Comparison of ENCODE assay signal across 16 mouse cellular contexts in the genomic region with DNA sequence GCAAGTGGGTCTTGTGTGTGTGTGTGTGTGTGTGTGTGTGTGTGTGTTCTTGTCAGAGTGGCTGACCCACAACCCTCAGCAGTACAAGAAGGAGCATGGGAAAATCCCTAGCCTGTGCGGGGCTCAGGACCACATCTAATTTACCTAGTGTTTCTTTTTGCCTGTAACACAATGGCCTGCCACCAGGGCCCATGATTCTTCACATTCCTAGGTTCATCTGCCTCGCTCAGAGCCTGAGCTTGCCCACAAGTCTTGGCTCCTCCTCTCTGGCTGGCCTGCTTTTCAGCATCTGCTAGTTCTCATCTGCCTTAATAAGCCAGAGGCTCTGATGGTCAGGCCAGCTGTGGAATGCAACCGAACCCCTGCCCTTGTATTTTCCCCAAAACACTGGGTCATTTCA. TPM values are rescaled to one million over a fixed set of nuclear protein-coding genes. Genes with fewer than 3 reads are reported as not detected.
DNase-seq lines count a peak whose midpoint lies in the region; ATAC-seq lines count a peak whose summit lies in the region.
"Had no signal": no experiment of that assay in that cellular context is flagged by ENCODE, and none has a peak within 500 bp of the region (broad histone marks: within the 10 kb centered on the region; RNA-seq: fewer than 3 reads in every experiment).

No protein-coding gene starts in this region.

- 0 out of 2 replicates have a peak, but pooled peaks have one; percentile 3 for ATAC-seq in kidney, embryonic 16.5 days (ENCODE audit: low FRiP score, low TSS enrichment)
- 0 out of 2 replicates have a peak, but pooled peaks have one; percentile 34 for ATAC-seq in megakaryocyte progenitor cell, adult 5-6 weeks (replicated peaks; ENCODE audit: poor library complexity)

- H3K27me3 ChIP-seq in kidney, embryonic 16.5 days (ENCODE audit: insufficient read depth, low read length), result no peaks in the 10 kb centered on the region

- peaks cover 61% of the 10 kb centered on the region for H3K4me1 ChIP-seq in kidney, embryonic 16.5 days (ENCODE audit: insufficient read depth, low read length)

- H3K4me3 ChIP-seq in kidney, embryonic 16.5 days (ENCODE audit: low read length), result no peak overlapping the region
- H3K4me3 ChIP-seq: erythroblast, embryonic 14.5 days; limb, embryonic 13.5 days had no signal

- no peak overlapping the region for H3K4me2 ChIP-seq in kidney, embryonic 16.5 days (replicated peaks; ENCODE audit: low read depth, low read length)
- H3K4me2 ChIP-seq: limb, embryonic 13.5 days had no signal

- DNase-seq in kidney, adult 11 months, result no peak
- peak; percentile 83 for DNase-seq in ES-CJ7 (ENCODE audit: low read depth, low spot score)
- DNase-seq in embryo, embryonic 9.5 days (ENCODE audit: extremely low spot score), result peak; percentile 47
- DNase-seq in ovary, postnatal 14 days (ENCODE audit: low spot score), result no peak
- DNase-seq in cerebellum, postnatal 10 days, result no peak
- DNase-seq in left cerebral cortex, postnatal 36 days (ENCODE audit: low spot score in 2 of 2), result no peak
- DNase-seq: adrenal gland, postnatal 14 days; cerebellum, adult 11-12 months had no signal

- intact Hi-C loops in left cerebral cortex, postnatal 36 days (cut with DNase I), result loop anchor here (10.0 kb wide), 1 partner anchor 126 kb away; a partner anchor contains a TSS

- H3K27ac ChIP-seq in kidney, embryonic 16.5 days (ENCODE audit: low read length), result peak overlapping the region; percentile 35; the same call in 1 of the 2 replicates
- H3K27ac ChIP-seq: limb, embryonic 13.5 days; macrophage had no signal

- no peaks in the 10 kb centered on the region for H3K36me3 ChIP-seq in kidney, embryonic 16.5 days (ENCODE audit: insufficient read depth, low read length)
- H3K36me3 ChIP-seq: limb, embryonic 13.5 days had no signal

- 55% methylated on average over 3 of the region's 3 CpGs for WGBS in kidney, embryonic 16.5 days

- peaks cover 6% of the 10 kb centered on the region; the same call in 1 of the 2 replicates for H3K9me3 ChIP-seq in kidney, embryonic 16.5 days (ENCODE audit: low read length)
- H3K9me3 ChIP-seq: limb, embryonic 13.5 days had no signal

- H3K9ac ChIP-seq in kidney, embryonic 16.5 days (replicated peaks; ENCODE audit: low read length), result no peak overlapping the region
- H3K9ac ChIP-seq: limb, embryonic 13.5 days had no signal

RNA-seq across cellular contexts. Expression of a gene that starts 19.5 kb away (rescaled TPM):
- polyA plus RNA-seq in kidney, embryonic 16.5 days (2015; fragmentation: Nextera tagmentation; extraction: Ambion mirVana), result 1.1 TPM in 2 replicates
- total RNA-seq in megakaryocyte progenitor cell, adult 5-6 weeks (2015), result not detected in 2 replicates
- not detected in 2 replicates for total RNA-seq in megakaryocyte progenitor cell, adult 5-6 weeks (2017)
- not detected for total RNA-seq in left cerebral cortex, postnatal 36 days (2021)
- total RNA-seq: adrenal gland, postnatal 14 days; layer of hippocampus, adult 18-20 months; MEL had no signal
- polyA plus RNA-seq: erythroblast, embryonic 14.5 days; heart, postnatal 0 days; macrophage had no signal

RNA-seq across cellular contexts. Expression of a gene that starts 23.8 kb away (rescaled TPM):
- 25.5 and 25.8 TPM in 2 replicates for polyA plus RNA-seq in kidney, embryonic 16.5 days (2015; fragmentation: Nextera tagmentation; extraction: Ambion mirVana)
- 1.1 TPM in 1 of 2 replicates, not detected in the other for total RNA-seq in megakaryocyte progenitor cell, adult 5-6 weeks (2015)
- total RNA-seq in megakaryocyte progenitor cell, adult 5-6 weeks (2017), result 0.03 TPM in 1 of 2 replicates, not detected in the other
- 10 to 100 TPM; 15.2 to 16.2 TPM for total RNA-seq in left cerebral cortex, postnatal 36 days (2021)
- total RNA-seq: MEL had no signal

RNA-seq across cellular contexts. Expression of a gene that starts 45.7 kb away (rescaled TPM):
- polyA plus RNA-seq in kidney, embryonic 16.5 days (2015; fragmentation: Nextera tagmentation; extraction: Ambion mirVana), result 0.08 TPM in 1 of 2 replicates, not detected in the other
- not detected in 2 replicates for total RNA-seq in megakaryocyte progenitor cell, adult 5-6 weeks (2015)
- total RNA-seq in megakaryocyte progenitor cell, adult 5-6 weeks (2017), result not detected in 2 replicates
- not detected for total RNA-seq in left cerebral cortex, postnatal 36 days (2021)
- total RNA-seq: adrenal gland, postnatal 14 days; MEL had no signal
- polyA plus RNA-seq: erythroblast, embryonic 14.5 days; macrophage had no signal

RNA-seq across cellular contexts. Expression of a gene that starts 59.2 kb away (rescaled TPM):
- polyA plus RNA-seq in kidney, embryonic 16.5 days (2015; fragmentation: Nextera tagmentation; extraction: Ambion mirVana), result 72.3 and 85.2 TPM in 2 replicates
- 4.2 and 4.8 TPM in 2 replicates for total RNA-seq in megakaryocyte progenitor cell, adult 5-6 weeks (2015)
- total RNA-seq in megakaryocyte progenitor cell, adult 5-6 weeks (2017), result 0.71 and 1.4 TPM in 2 replicates
- total RNA-seq in left cerebral cortex, postnatal 36 days (2021), result 100 to 1,000 TPM; 104 to 110 TPM

Comparison
In these comparisons a context has a peak if more than half of its experiments do, and no peak if none do; other contexts are left out.
1. DNase-seq: peak in ES-CJ7 (single experiment) and embryo, embryonic 9.5 days (single experiment); none in kidney, adult 11 months (single experiment), ovary, postnatal 14 days (single experiment), cerebellum, postnatal 10 days (0 of 2) and left cerebral cortex, postnatal 36 days (0 of 2).
2. RNA of a gene that starts 23.8 kb away (total RNA-seq): 15.2 to 16.2 TPM in left cerebral cortex, postnatal 36 days; 0.03 to 1.1 TPM in megakaryocyte progenitor cell, adult 5-6 weeks; every median in the first group is over 4 times any median in the second.